Mouse (Mus musculus) hindlimb bud, embryonic 11.5 days (tissue): ENCODE measurements around the gene Gm17535.
"Not testable (repeated sequence)": the region's sequence is repeated elsewhere in the genome, so short reads cannot be mapped to it uniquely, and the experiment has no call there.

ENCODE experiments used
- DNase-seq: peaks from one replicate; pipeline ENCODE4 v3.0.0-alpha.2; 2012; ENCODE audit warnings: low read depth, low spot score; ENCODE audit errors: extremely low spot score

Gene Gm17535

DNA sequence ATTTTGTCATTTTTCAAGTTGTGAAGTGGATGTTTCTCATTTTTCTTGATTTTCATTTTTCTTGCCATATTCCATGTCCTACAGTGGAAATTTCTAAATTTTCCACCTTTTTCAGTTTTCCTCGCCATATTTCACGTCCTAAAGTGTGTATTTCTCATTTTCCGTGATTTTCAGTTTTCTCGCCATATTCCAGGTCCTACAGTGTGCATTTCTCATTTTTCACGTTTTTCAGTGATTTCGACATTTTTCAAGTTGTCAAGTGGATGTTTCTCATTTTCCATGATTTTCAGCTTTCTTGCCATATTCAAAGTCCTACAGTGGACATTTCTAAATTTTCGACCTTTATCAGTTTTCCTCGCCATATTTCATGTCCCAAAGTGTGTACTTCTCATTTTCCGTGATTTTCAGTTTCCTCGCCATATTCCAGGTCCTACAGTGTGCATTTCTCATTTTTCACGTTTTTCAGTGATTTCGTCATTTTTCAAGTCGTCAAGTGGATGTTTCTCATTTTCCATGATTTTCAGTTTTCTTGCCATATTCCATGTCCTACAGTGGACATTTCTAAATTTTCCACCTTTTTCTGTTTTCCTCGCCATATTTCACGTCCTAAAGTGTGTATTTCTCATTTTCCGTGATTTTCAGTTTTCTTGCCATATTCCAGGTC lies 10.3 kb upstream of the Gm17535 start:
- DNase-seq: not testable (repeated sequence)

DNA sequence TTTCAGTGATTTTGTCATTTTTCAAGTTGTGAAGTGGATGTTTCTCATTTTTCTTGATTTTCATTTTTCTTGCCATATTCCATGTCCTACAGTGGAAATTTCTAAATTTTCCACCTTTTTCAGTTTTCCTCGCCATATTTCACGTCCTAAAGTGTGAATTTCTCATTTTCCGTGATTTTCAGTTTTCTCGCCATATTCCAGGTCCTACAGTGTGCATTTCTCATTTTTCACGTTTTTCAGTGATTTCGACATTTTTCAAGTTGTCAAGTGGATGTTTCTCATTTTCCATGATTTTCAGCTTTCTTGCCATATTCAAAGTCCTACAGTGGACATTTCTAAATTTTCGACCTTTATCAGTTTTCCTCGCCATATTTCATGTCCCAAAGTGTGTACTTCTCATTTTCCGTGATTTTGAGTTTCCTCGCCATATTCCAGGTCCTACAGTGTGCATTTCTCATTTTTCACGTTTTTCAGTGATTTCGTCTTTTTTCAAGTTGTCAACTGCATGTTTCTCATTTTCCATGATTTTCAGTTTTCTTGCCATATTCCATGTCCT lies 9.4 kb upstream of the Gm17535 start, which contains the start of gene Gm10717:
Gene Gm10717 (plus strand): TSS at position 506 of the 556 bp plus-strand sequence.
- not testable (repeated sequence) for DNase-seq

DNA sequence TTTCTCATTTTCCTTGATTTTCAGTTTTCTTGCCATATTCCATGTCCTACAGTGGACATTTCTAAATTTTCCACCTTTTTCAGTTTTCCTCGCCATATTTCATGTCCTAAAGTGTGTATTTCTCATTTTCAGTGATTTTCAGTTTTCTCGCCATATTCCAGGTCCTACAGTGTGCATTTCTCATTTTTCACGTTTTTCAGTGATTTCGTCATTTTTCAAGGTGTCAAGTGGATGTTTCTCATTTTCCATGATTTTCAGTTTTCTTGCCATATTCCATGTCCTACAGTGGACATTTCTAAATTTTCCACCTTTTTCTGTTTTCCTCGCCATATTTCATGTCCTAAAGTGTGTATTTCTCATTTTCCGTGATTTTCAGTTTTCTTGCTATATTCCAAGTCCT lies 8.7 kb upstream of the Gm17535 start:
- not testable (repeated sequence) for DNase-seq

GRCm38 (mm10) chr9:3026136-3026535 lies 8.3 kb upstream of the Gm17535 start:
- not testable (repeated sequence) for DNase-seq

DNA sequence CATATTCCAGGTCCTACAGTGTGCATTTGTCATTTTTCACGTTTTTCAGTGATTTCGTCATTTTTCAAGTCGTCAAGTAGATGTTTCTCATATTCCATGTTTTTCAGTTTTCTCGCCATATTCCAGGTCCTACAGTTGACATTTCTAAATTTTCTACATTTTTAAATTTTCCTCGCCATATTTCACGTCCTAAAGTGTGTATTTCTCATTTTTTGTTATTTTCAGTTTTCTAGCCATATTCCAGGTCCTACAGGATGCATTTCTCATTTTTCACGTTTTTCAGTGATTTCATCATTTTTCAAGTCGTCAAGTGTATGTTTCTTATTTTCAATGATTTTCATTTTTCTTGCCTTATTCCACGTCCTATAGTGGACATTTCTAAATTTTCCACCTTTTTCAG lies 7.7 kb upstream of the Gm17535 start:
- not testable (repeated sequence) for DNase-seq

- peak; percentile 99 for DNase-seq
Measured at GRCm38 (mm10) chr9:3027200-3027599, 7.2 kb upstream of the Gm17535 start.

DNA sequence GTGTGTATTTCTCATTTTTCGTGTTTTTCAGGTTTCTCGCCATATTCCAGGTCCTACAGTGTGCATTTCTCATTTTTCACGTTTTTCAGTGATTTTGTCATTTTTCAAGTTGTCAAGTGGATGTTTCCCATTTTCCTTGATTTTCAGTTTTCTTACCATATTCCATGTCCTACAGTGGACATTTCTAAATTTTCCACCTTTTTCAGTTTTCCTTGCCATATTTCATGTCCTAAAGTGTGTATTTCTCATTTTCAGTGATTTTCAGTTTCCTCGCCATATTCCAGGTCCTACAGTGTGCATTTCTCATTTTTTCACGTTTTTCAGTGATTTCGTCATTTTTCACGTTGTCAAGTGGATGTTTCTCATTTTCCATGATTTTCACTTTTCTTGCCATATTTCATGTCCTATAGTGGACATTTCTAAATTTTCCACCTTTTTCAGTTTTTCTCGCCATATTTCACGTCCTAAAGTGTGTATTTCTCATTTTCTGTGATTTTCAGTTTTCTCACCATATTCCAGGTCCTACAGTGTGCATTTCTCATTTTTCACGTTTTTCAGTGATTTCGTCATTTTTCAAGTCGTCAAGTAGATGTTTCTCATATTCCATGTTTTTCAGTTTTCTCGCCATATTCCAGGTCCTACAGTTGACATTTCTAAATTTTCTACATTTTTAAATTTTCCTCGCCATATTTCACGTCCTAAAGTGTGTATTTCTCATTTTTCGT lies 5.0 kb upstream of the Gm17535 start:
- not testable (repeated sequence) for DNase-seq

DNA sequence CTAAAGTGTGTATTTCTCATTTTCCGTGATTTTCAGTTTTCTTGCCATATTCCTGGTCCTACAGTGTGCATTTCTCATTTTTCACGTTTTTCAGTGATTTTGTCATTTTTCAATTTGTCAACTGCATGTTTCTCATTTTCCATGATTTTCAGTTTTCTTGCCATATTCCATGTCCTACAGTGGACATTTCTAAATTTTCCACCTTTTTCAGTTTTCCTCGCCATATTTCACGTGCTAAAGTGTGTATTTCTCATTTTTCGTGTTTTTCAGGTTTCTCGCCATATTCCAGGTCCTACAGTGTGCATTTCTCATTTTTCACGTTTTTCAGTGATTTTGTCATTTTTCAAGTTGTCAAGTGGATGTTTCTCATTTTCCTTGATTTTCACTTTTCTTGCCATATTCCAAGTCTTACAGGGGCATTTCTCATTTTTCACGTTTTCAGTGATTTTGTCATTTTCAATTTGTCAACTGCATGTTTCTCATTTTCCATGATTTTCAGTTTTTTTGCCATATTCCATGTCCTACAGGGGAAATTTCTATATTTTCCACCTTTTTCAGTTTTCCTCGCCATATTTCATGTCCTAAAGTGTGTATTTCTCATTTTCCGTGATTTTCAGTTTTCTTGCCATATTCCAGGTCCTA lies 3.6 kb upstream of the Gm17535 start:
- DNase-seq: peak; percentile 100

- not testable (repeated sequence) for DNase-seq
Measured at GRCm38 (mm10) chr9:3036577-3036976, 2.2 kb downstream of the Gm17535 start, which contains the start of gene Gm10715. Gene Gm10715 (plus strand): TSS chr9:3036877.

GRCm38 (mm10) chr9:3038161-3038560 lies 3.8 kb downstream of the Gm17535 start:
- DNase-seq: peak; percentile 49
